Mouse (Mus musculus) adrenal gland, adult (tissue): ENCODE results near the gene Dexi.
A peak's percentile ranks its signal among the peaks of the same experiment; 100 is the strongest.

Source experiments
- DNase-seq, 2 experiments: peaks; one replicate each; pipeline ENCODE4 v3.0.0; 2022 to 2023; ENCODE audit warnings: low spot score in 1 of 2; ENCODE audit not compliant: inconsistent age in 2 of 2

Dexi gene

GRCm38 (mm10) chr16:10501865-10502264 lies 41.0 kb downstream of the Dexi start:
- DNase-seq: peak; percentile 21 to 70

GRCm38 (mm10) chr16:10499122-10499521 lies 43.7 kb downstream of the Dexi start:
- DNase-seq: no peak

- peak in 1 of 2 experiments; percentile 49 for DNase-seq
These were observed 44.7 kb downstream of the Dexi start for GRCm38 (mm10) chr16:10498096-10498602.

DNA sequence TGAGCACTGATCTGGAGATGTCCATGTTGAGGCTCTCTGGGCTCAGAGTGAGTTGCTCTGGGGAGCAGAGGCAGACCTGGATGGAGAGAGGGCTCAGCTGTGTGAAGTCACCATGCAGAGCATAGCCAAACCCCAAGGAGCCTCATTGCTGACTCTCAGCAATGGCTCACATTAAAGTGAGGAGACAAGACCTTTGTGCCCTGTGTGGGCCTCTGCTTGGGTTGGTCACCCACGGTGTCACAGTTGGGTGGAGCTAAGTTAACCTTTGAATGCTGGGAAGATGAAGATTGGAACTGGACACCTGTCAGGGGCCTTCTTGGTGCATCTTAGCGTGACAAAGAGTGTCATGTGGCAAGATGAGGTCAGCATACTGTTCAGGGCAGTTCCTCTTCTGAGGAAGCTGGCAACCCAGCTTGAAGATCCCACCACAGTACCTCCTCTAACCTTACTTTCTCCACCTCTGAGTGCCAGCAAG lies 47.0 kb downstream of the Dexi start:
- no peak for DNase-seq

GRCm38 (mm10) chr16:10492587-10492986 lies 50.3 kb downstream of the Dexi start:
- DNase-seq: no peak

DNA sequence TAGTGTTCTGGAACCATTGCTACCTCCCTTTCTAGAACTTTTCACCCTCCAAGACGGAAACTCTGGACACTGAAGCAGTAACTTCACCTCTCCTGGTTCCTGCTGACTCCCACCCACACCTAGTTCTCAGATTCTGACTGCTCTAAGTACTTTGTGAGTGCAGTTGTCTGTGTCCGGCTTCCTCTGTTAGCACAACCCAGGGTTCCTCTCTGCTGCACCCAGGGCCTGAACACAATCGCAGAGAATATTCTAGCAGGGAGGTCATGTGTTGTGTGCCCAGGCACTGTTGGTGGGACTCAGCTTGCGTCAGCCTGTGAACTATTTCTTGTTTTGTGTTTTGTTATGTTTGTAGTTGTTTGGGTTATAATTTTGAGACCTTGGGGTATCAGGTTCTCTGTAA lies 51.1 kb downstream of the Dexi start:
- DNase-seq: no peak

- DNase-seq: no peak
These were observed 52.2 kb downstream of the Dexi start for GRCm38 (mm10) chr16:10490503-10491150.

DNA sequence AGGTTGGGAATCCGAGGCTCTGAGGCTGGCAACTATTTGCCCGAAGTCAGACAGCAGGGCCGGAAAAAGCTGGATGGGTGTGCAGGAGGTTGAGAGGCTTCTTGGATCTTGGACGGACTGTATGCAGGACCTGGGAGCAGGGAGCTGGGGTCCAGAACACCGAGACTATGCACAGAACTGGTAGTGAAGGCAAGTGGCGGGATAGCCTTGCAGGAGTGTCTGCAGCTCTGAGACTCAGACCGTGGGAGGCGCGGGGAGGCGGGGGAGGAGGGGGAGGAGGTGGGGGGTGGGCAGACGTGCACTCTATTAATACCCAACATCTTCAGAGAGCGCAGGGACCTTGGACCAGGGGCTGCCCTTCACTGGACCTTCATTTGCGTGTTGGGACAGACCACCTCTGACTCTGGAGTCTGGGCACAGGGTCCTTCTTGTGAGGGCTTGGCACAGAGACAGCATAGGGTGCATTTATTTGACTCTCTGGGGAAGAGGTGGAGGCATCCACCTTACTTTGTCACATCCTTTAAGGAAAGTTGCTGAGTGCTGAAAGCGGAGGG lies 52.9 kb downstream of the Dexi start:
- no peak for DNase-seq

GRCm38 (mm10) chr16:10489483-10489882 lies 53.4 kb downstream of the Dexi start:
- DNase-seq: peak in 1 of 2 experiments; percentile 39

DNA sequence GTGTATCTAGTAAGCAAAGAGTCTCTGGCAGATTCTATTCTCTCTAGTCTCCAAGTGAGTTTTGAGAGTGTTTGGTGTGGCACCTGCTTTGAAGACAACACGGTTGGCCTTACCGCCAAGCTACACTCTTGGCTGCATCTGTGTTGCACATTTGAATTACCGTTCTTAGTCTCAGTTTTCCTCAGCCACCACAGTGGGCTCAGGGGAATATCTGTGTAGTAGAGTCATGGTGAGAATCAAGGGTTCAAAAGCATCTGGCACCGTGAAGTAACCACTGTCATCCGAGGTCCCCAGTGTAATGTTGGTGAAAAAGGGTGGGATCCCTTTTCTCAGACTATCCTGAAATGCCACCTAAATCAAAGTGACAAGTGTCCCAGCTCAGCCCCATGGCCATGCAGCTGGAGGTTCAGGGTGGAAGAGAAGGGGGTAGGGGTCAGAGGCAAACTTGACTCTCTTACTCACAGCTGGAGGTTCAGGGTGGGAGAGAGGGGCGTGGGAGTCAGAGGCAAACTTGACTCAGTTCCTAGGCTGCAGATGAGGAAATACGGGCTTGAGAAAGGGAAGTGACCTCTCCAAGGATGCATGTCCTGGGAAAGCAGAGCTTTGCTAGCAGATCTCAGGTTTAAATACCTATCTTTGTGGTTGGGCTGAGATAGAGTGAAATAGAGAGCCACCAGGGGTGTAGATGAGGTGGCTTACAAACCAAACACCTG lies 53.9 kb downstream of the Dexi start:
- DNase-seq: no peak

- no peak for DNase-seq
These were observed 54.9 kb downstream of the Dexi start for GRCm38 (mm10) chr16:10487895-10488493.

GRCm38 (mm10) chr16:10486993-10487392 lies 55.9 kb downstream of the Dexi start:
- no peak for DNase-seq

DNA sequence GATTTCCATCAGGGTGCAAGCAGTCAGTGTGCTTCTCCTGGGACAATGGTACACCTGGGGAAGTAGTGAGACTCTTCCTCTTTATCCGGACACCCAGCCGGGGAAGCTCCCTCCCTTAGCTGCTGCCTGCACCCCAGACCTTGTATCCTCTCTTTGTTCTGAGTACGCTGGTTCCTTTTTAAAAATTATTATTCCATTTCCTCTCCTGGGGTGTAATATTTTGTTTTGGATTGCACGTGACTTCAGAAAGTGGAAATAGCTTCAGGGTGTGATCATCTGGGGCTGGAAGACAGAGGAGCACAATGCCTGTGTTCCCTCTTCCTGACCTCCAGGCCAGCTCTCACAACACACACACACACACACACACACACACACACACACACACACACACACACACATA lies 60.5 kb downstream of the Dexi start:
- DNase-seq: peak; percentile 22 to 50

DNA sequence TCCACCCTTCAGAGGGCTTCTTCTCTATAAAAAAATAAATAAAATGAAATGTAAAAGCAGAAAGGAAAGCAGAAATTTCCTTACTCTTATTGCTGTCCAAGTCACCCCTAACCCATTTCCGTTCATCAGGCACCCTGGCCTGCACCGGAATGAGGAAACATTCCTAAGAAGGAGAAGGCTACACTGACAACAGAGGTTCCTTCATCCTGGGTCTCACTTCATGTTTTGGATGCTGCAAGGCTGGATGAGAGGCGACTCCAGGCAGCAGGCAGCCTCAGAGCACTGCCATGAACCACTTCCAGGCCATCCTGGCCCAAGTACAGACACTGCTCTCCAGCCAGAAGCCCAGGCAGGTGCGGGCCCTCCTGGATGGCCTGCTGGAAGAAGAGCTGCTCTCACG lies 63.0 kb downstream of the Dexi start, which contains the start of gene Ciita:
Gene Ciita, plus strand, starts transcription at position 203 of the 400 bp plus-strand sequence.
- DNase-seq: no peak

GRCm38 (mm10) chr16:10475919-10476318 lies 66.9 kb downstream of the Dexi start:
- DNase-seq: no peak

GRCm38 (mm10) chr16:10474956-10475355 lies 67.9 kb downstream of the Dexi start:
- no peak for DNase-seq

DNA sequence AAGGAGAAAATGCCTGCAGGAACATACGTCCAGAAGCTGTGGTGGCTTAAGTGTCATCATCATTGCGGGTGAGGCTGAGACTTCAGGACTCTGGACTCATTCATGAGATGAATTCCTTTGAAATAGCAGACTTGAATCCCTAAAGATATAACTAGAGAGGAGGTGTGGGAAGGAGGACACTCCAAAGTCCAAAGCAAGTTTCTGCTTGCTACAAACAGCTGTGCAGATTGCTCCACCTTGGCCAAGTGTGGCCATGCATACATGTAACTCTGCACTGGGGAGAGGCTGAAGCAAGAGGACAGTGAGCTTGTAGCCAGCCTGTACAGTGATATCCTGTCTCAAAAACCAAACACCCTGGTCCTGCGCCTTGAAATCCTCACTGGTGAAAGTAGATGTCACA lies 70.9 kb downstream of the Dexi start:
- no peak for DNase-seq

- no peak for DNase-seq
These were observed 74.7 kb downstream of the Dexi start for GRCm38 (mm10) chr16:10468201-10468600.

GRCm38 (mm10) chr16:10467391-10468107 lies 75.3 kb downstream of the Dexi start:
- DNase-seq: no peak

DNA sequence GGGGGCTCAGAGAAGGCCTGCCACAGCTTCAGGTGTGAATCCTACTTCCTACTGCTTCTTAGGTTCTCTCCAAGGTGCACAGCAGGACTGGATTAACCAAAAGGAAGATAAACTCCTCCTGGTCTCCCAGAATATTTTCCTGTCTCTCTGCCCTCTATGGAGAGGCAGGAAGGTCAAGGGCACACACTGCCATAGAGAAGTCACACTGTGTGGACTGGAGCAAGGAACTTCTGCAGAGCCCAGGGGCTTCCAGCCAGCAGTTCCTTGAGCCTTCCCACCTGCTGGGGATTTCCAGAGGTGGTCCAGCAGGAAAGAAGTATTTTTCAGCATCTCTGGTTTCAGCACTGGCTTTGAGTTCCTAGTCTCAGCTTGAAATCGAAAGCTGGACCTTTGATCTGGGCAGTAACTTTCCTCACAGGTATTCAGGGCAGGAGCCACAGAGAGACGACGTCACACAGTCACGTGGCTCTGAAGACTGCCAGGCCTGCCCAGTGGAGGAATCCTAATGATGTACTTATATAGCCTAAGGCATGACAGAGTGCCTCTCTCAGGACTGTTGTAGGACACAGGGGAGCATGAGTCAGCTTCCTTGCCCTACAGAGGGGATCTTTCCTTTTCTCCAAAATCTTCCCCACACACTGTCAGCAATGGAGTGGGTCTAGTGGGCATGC lies 77.7 kb downstream of the Dexi start:
- no peak for DNase-seq
